Mouse (Mus musculus): ENCODE results near the gene Iqcj. TPM values are rescaled to one million over a fixed set of nuclear protein-coding genes. Genes with fewer than 3 reads are reported as not detected.

Iqcj gene
- polyA plus RNA-seq, 1 experiment, result not detected

DNA sequence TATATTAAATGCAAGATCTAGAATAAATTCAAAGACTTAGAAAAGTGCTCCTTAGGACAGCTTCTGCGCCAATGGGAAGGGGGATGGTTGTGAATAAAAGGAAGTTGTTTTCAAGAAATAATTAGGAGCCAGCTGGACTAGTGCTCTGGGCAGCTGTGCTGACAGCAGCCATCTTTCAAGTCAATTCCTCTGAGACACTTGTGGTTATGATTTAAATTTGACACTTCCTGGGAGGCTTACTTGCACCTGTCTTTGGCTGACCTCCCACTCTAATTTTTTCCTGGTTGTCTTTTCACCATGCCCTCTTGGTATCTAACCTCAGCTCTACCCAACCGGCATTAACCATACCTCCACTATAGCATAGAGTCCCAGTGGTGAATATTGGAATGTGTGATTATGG, 55.0 kb downstream of the Iqcj start:
- Histone ChIP-seq H3K4me1 (ENCODE audit: control insufficient read depth, insufficient read depth, low read length) (no peaks in the 10 kb centered on the region), H3K4me3 (replicated peaks; ENCODE audit: extremely low read depth, low read depth, low read length) (no peak overlapping the region)
- DNase-seq, result no peak
- WGBS, result 74% methylated on average over 2 of the region's 2 CpGs
- TF ChIP-seq POLR2A (IDR thresholded peaks at IDR 0.05; ENCODE audit: borderline replicate concordance, extremely low read depth, low read depth, low read length) (no peak), CTCF (IDR thresholded peaks at IDR 0.05; ENCODE audit: insufficient read depth, low read length) (no peak)

DNA sequence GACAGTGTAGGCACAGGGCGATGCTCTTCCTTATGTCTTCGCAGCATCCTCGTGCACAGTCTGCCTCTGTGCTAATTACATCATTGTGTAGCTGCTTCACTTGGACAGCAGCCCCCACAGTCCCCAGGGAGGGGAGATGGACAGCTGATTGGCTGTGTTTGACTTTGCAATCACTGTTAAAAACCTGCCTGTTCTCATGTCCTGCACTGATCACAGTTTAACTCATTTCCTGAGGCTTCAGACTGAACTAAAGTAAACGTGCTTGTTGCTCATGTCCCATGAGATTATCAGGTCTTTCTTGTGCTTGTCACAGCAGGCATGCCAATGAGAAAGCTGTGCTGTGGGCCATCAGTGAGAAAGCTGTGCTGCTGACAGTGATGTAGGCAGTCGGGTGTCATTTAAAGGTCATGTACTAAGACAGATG, 60.5 kb downstream of the Iqcj start:
- Histone ChIP-seq H3K4me1 (ENCODE audit: control insufficient read depth, insufficient read depth, low read length) (no peaks in the 10 kb centered on the region), H3K4me3 (replicated peaks; ENCODE audit: extremely low read depth, low read depth, low read length) (no peak overlapping the region)
- TF ChIP-seq CTCF (IDR thresholded peaks at IDR 0.05; ENCODE audit: insufficient read depth, low read length) (no peak), POLR2A (IDR thresholded peaks at IDR 0.05; ENCODE audit: borderline replicate concordance, extremely low read depth, low read depth, low read length) (no peak)
- no peak for DNase-seq
- WGBS, result 44% methylated on average over 5 of the region's 5 CpGs

DNA sequence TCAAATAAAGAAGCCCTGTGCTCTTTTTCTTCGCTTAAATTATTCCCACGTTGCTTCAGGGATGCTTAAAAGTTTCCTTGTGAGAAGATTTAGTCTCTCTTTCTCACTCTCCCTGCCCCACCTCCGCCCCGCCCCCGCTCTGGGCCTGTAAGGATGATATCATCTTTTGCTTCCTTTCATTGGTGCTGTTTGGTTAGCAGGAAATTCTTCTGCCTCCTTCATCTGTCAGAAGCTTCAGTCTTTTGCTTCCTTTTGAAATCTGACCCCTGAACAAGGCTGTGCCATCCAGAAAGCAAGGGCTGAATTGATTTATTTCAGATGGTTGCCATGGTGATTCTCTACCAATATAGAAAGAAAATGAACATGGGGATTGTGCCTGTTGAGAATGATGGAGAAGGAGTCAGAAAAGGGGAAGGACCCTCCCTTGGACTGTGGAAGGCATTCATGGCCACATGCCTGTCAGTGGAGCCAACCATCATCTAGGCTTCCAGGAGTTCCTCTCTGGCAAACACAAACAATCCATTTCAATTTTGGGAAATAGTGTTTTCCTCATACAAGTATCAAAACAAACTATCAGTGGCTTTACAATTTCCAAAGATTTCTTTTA, 62.5 kb downstream of the Iqcj start:
- no peak for DNase-seq
- no peaks in the 10 kb centered on the region for H3K4me1 ChIP-seq (ENCODE audit: control insufficient read depth, insufficient read depth, low read length)

DNA sequence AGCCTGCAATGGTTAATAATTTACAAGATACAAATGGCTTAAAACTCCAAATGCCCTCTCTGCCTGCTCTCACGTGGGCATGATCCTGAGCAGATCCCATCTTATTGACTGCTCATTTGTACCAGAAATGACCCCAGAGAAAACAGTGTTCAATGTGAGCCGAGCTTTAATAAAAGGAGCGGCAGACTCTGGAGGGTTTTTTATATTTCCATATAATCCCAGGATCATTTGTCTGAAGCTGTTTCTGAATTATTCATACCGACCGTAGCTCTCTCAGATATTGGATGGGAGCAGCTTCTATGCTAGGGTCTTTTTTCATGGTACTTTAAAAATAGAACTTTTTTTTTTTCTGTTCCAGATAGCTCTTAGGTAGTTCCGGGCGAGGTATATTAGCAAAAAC, 67.7 kb downstream of the Iqcj start:
- TF ChIP-seq CTCF (IDR thresholded peaks at IDR 0.05; ENCODE audit: insufficient read depth, low read length) (no peak), POLR2A (IDR thresholded peaks at IDR 0.05; ENCODE audit: borderline replicate concordance, extremely low read depth, low read depth, low read length) (no peak)
- DNase-seq, result no peak
- 72% methylated on average over 7 of the region's 7 CpGs for WGBS
- H3K4me1 ChIP-seq (ENCODE audit: control insufficient read depth, insufficient read depth, low read length), result no peaks in the 10 kb centered on the region
- no peak overlapping the region for H3K4me3 ChIP-seq (replicated peaks; ENCODE audit: extremely low read depth, low read depth, low read length)

More for the DNA sequence above, 62.5 kb downstream of the Iqcj start:
- TF ChIP-seq POLR2A (IDR thresholded peaks at IDR 0.05; ENCODE audit: borderline replicate concordance, extremely low read depth, low read depth, low read length) (no peak), CTCF (IDR thresholded peaks at IDR 0.05; ENCODE audit: insufficient read depth, low read length) (no peak)
- 32% methylated on average over 5 of the region's 5 CpGs for WGBS
- H3K4me3 ChIP-seq (replicated peaks; ENCODE audit: extremely low read depth, low read depth, low read length), result no peak overlapping the region

DNA sequence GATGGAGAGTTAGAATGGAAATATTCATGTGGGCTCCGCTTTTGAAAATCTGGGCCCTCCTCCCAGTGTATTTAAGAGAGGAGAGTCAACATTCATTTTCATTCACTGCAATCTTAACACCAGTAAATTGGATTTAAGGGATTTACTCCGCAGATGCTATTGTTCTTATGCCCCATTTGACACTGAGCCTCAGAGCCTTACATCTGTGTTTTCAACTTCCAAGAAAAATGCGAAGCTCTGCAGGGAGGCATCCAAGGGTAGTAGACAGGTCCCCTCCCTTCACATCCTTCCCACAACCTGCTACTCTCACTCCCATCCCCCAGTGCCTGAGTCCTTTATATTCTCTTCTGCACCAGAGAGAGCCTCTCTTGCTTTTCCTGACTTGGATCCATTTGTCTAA, 68.1 kb downstream of the Iqcj start:
- WGBS, result 49% methylated on average over 3 of the region's 3 CpGs
- Histone ChIP-seq H3K4me3 (replicated peaks; ENCODE audit: extremely low read depth, low read depth, low read length) (no peak overlapping the region), H3K4me1 (ENCODE audit: control insufficient read depth, insufficient read depth, low read length) (no peaks in the 10 kb centered on the region)
- TF ChIP-seq POLR2A (IDR thresholded peaks at IDR 0.05; ENCODE audit: borderline replicate concordance, extremely low read depth, low read depth, low read length), result no peak
- TF ChIP-seq CTCF (IDR thresholded peaks at IDR 0.05; ENCODE audit: insufficient read depth, low read length), result no peak
- no peak for DNase-seq

DNA sequence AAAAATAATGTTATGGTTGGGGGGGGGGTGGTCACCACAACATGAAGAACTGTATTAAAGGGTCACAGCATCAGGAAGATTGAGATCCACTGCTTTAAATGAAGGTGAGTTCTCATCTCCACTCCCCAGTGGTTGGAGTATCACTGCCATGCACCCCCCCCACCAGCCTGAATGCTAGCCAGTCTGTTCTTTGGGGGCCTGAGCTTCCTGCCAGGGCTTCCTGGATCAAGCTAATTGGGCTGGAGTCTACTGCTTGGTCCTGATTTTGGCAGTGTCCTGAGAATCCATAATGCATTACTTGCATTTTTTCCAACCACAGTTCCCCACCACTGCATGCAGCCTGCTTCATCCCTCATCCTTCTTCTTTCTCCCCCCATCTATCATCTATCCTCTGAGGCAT, 68.7 kb downstream of the Iqcj start:
- no peak overlapping the region for H3K4me3 ChIP-seq (replicated peaks; ENCODE audit: extremely low read depth, low read depth, low read length)
- TF ChIP-seq POLR2A (IDR thresholded peaks at IDR 0.05; ENCODE audit: borderline replicate concordance, extremely low read depth, low read depth, low read length), result no peak
- TF ChIP-seq CTCF (IDR thresholded peaks at IDR 0.05; ENCODE audit: insufficient read depth, low read length), result no peak
- no peak for DNase-seq
- H3K4me1 ChIP-seq (ENCODE audit: control insufficient read depth, insufficient read depth, low read length), result no peaks in the 10 kb centered on the region

DNA sequence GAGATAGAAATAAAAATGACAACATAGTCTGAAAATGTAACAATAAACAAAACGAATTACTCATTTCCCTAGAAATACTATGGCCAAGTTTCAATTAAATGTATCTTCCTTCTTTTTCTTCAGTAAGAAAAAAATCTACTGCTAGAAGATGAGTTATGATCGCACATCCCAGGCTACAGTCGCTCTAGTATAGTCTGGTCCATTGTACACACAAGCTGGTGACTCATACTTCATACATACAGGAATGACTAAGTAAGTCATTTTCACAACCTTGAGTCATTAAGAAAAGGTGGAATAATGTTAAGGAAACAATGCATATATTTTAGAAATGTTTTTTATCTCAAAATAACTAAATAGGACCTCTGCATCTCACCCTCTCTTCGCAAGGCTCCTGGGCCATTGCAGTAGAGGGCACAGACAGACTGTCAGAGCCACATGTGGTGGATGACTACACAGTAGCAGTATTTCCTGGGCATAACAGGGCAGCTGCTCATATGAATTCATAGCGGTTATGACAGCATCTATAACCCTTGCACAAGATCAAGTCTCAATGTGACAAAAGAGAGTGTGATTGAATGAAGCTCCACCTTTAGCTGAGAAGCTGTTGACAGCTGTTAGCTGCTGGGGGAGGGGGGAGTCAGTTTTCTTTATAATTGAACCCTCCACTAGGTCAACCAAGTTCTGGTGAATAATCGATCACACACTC, 70.1 kb downstream of the Iqcj start:
- WGBS, result 81% methylated on average over 6 of the region's 6 CpGs
- H3K4me3 ChIP-seq (replicated peaks; ENCODE audit: extremely low read depth, low read depth, low read length), result no peak overlapping the region
- no peaks in the 10 kb centered on the region for H3K4me1 ChIP-seq (ENCODE audit: control insufficient read depth, insufficient read depth, low read length)
- TF ChIP-seq POLR2A (IDR thresholded peaks at IDR 0.05; ENCODE audit: borderline replicate concordance, extremely low read depth, low read depth, low read length), result no peak
- TF ChIP-seq CTCF (IDR thresholded peaks at IDR 0.05; ENCODE audit: insufficient read depth, low read length), result no peak
- DNase-seq, result no peak

DNA sequence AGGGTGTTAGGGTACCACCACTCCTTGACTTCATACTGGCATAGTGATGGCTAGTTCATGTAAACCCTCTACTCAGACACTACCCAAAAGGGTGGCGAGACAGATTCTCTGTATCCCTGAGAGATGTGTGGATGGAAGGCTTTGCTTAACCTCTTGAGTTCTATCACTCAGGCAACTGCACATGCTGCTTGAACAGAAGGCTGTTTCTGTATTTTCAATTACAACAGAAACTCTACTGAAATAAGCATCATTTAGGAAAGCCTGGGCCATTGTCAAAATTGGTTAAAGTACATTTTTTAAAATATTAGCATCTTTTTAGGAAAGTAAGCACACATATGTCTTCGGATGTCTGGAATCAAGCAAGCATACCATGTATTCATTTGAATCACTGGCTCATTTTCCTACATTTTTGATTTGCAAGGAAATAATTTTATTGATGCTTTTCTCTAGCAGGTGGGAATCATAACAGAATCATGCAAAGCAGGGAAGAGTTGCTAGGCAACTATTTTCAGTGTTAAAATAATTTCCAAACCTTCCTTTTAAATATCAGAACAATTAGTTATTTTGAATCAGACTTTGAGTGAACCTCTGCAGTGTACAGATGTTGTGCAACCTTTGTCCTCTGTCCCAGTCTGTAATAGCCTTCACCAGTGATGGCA, 82.4 kb downstream of the Iqcj start:
- TF ChIP-seq CTCF (IDR thresholded peaks at IDR 0.05; ENCODE audit: insufficient read depth, low read length) (no peak), POLR2A (IDR thresholded peaks at IDR 0.05; ENCODE audit: borderline replicate concordance, extremely low read depth, low read depth, low read length) (no peak)
- WGBS, result 85% methylated on average over 2 of the region's 2 CpGs
- H3K4me3 ChIP-seq (replicated peaks; ENCODE audit: extremely low read depth, low read depth, low read length), result no peak overlapping the region
- no peak for DNase-seq
- no peaks in the 10 kb centered on the region for H3K4me1 ChIP-seq (ENCODE audit: control insufficient read depth, insufficient read depth, low read length)

DNA sequence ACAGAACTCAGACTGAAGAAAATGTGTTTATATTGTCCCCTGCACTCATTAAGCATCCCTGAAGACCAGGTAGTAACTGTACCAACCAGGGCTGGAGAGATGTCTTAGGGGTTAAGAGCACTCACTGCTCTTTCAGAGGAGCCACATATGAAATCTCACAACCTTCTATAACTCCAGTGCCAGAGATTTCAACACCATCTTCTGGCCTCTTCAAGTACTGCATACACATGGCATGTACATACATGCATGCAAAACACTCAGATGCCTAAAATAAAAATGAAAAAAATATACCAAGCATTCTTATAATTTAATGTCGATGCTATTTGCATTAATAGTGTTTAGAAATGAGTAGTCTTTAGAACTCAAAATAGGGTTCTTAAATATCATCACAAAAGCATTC, 88.0 kb downstream of the Iqcj start:
- no peak for TF ChIP-seq CTCF (IDR thresholded peaks at IDR 0.05; ENCODE audit: insufficient read depth, low read length)
- TF ChIP-seq POLR2A (IDR thresholded peaks at IDR 0.05; ENCODE audit: borderline replicate concordance, extremely low read depth, low read depth, low read length), result no peak

DNA sequence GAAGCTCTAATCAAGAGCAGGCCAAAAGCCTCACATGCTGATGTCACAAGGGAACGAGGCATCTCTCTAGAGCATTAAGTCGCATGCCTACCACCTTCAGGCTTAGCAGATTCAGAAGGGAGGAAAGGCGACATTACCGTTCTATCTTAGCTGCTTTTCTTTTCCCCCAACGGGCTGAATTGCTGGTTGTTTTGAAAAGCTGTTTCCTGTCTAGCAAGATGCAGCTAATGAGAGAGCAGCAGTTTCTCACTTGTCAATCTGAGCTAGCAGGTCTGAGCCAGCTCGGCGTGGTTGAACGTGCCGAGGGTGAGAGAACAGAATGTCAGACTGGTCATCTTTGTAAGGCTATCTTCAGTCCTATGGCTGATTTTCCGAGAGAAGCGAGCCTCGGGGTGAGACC, 91.3 kb downstream of the Iqcj start:
- DNase-seq, result no peak
- H3K4me3 ChIP-seq (replicated peaks; ENCODE audit: extremely low read depth, low read depth, low read length), result no peak overlapping the region
- TF ChIP-seq POLR2A (IDR thresholded peaks at IDR 0.05; ENCODE audit: borderline replicate concordance, extremely low read depth, low read depth, low read length) (no peak), CTCF (IDR thresholded peaks at IDR 0.05; ENCODE audit: insufficient read depth, low read length) (no peak)
- WGBS, result 25% methylated on average over 12 of the region's 12 CpGs
- H3K4me1 ChIP-seq (ENCODE audit: control insufficient read depth, insufficient read depth, low read length), result no peaks in the 10 kb centered on the region

More for the DNA sequence above, 88.0 kb downstream of the Iqcj start:
- Histone ChIP-seq H3K4me3 (replicated peaks; ENCODE audit: extremely low read depth, low read depth, low read length) (no peak overlapping the region), H3K4me1 (ENCODE audit: control insufficient read depth, insufficient read depth, low read length) (no peaks in the 10 kb centered on the region)
- WGBS, result 89% methylated on average over 1 of the region's 1 CpGs
- no peak for DNase-seq

Data from lung, adult 2 months (tissue).